In the genomic region with DNA sequence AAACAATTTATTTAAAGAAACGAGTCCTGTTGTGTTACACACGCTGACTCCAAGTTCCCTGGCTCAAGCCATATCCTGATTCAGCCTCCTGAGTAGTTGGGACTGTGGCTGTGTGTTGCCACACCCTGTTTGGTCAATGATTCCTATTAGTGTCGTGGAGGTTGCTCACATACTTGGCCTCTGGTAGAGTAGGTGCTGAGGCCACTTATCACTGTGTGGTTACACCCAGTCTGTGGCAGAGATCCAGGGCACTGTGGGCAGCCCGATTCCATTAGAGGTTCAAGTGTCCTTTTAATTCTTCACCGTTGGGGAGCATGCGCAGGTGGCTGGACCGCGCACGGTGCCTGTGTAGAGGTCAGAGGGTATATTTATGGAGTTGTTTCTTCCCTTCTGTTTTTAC, we compare ENCODE assay signal across 13 mouse cellular contexts. TPM values are rescaled to one million over a fixed set of nuclear protein-coding genes. Genes with fewer than 3 reads are reported as not detected.
A peak's percentile ranks its signal among the peaks of the same experiment; 100 is the strongest.
DNase-seq lines count a peak whose midpoint lies in the region; ATAC-seq and TF ChIP-seq lines count a peak whose summit lies in the region.
"Had no signal": no experiment of that assay in that cellular context is flagged by ENCODE, and none has a peak within 500 bp of the region (broad histone marks: within the 10 kb centered on the region; RNA-seq: fewer than 3 reads in every experiment).

No protein-coding gene starts in this region.

- peaks cover 17% of the 10 kb centered on the region for H3K4me1 ChIP-seq in heart, postnatal 0 days (ENCODE audit: control insufficient read depth, insufficient read depth)
- H3K4me1 ChIP-seq in lung, embryonic 14.5 days (ENCODE audit: insufficient read depth) = no peaks in the 10 kb centered on the region
- no peaks in the 10 kb centered on the region for H3K4me1 ChIP-seq in stomach, postnatal 0 days (replicated peaks; ENCODE audit: control insufficient read depth, insufficient read depth)
- no peaks in the 10 kb centered on the region for H3K4me1 ChIP-seq in hindbrain, embryonic 11.5 days (replicated peaks; ENCODE audit: control insufficient read depth, insufficient read depth, low read length)

- TF ChIP-seq CTCF in left cerebral cortex, adult 2 months (IDR thresholded peaks at IDR 0.05) = no peak
- no peak for TF ChIP-seq CTCF in heart, postnatal 0 days (IDR thresholded peaks at IDR 0.05; ENCODE audit: low read depth)
- TF ChIP-seq CTCF in lung, embryonic 14.5 days (IDR thresholded peaks at IDR 0.05; ENCODE audit: low read depth) = no peak
- no peak for TF ChIP-seq CTCF in stomach, postnatal 0 days (IDR thresholded peaks at IDR 0.05; ENCODE audit: low read depth)

- H3K4me3 ChIP-seq in left cerebral cortex, adult 2 months = no peak overlapping the region
- no peak overlapping the region for H3K4me3 ChIP-seq in heart, postnatal 0 days (ENCODE audit: low read depth, low read length)
- no peak overlapping the region for H3K4me3 ChIP-seq in lung, embryonic 14.5 days (ENCODE audit: low read depth, low read length)
- no peak overlapping the region for H3K4me3 ChIP-seq in stomach, postnatal 0 days (ENCODE audit: low read depth, low read length)
- no peak overlapping the region for H3K4me3 ChIP-seq in hindbrain, embryonic 11.5 days (ENCODE audit: low read depth, low read length)
- H3K4me3 ChIP-seq: limb, embryonic 15.5 days had no signal

- no peak overlapping the region for H3K4me2 ChIP-seq in heart, postnatal 0 days (ENCODE audit: low read depth, low read length)
- H3K4me2 ChIP-seq in lung, embryonic 14.5 days = no peak overlapping the region
- no peak overlapping the region for H3K4me2 ChIP-seq in stomach, postnatal 0 days (replicated peaks; ENCODE audit: low read depth)
- no peak overlapping the region for H3K4me2 ChIP-seq in hindbrain, embryonic 11.5 days (replicated peaks; ENCODE audit: low read depth, low read length)
- H3K4me2 ChIP-seq: limb, embryonic 15.5 days had no signal

- intact Hi-C loops in left cerebral cortex, adult 2 months (cut with DNase I) = no loop called here
- intact Hi-C loops in left cerebral cortex, postnatal 14 days (cut with DNase I) = no loop called here

- no peaks in the 10 kb centered on the region for H3K9me3 ChIP-seq in heart, postnatal 0 days (replicated peaks; ENCODE audit: control insufficient read depth, low read length)
- H3K9me3 ChIP-seq in lung, embryonic 14.5 days (ENCODE audit: low read depth, low read length) = no peaks in the 10 kb centered on the region
- H3K9me3 ChIP-seq in stomach, postnatal 0 days (ENCODE audit: control insufficient read depth, low read length) = no peaks in the 10 kb centered on the region
- H3K9me3 ChIP-seq in hindbrain, embryonic 11.5 days (ENCODE audit: control insufficient read depth, low read length) = no peaks in the 10 kb centered on the region
- H3K9me3 ChIP-seq: G1E; limb, embryonic 15.5 days had no signal

- peaks cover 10% of the 10 kb centered on the region; the same call in 1 of the 2 replicates for H3K36me3 ChIP-seq in heart, postnatal 0 days (replicated peaks; ENCODE audit: control insufficient read depth, insufficient read depth, low read length)
- H3K36me3 ChIP-seq in lung, embryonic 14.5 days (ENCODE audit: insufficient read depth) = peaks cover 28% of the 10 kb centered on the region; the same call in 1 of the 2 replicates
- peaks cover 4% of the 10 kb centered on the region; the same call in 1 of the 2 replicates for H3K36me3 ChIP-seq in stomach, postnatal 0 days (ENCODE audit: control insufficient read depth, insufficient read depth, low read length)
- H3K36me3 ChIP-seq in hindbrain, embryonic 11.5 days (ENCODE audit: control insufficient read depth, insufficient read depth, low read length) = no peaks in the 10 kb centered on the region

- H3K27me3 ChIP-seq in heart, postnatal 0 days (ENCODE audit: control insufficient read depth, insufficient read depth, low read length) = no peaks in the 10 kb centered on the region
- H3K27me3 ChIP-seq in lung, embryonic 14.5 days (ENCODE audit: insufficient read depth, low read length) = no peaks in the 10 kb centered on the region
- H3K27me3 ChIP-seq in stomach, postnatal 0 days (ENCODE audit: control insufficient read depth, insufficient read depth, low read length) = no peaks in the 10 kb centered on the region
- no peaks in the 10 kb centered on the region for H3K27me3 ChIP-seq in hindbrain, embryonic 11.5 days (ENCODE audit: control insufficient read depth, insufficient read depth, low read length)
- H3K27me3 ChIP-seq: limb, embryonic 15.5 days had no signal

- peak; percentile 73 for ATAC-seq in heart, postnatal 0 days (ENCODE audit: insufficient read depth, low read depth)
- no peak for ATAC-seq in lung, embryonic 14.5 days (ENCODE audit: insufficient read depth)
- peak; percentile 91 for ATAC-seq in stomach, postnatal 0 days (ENCODE audit: low FRiP score, low TSS enrichment)
- no peak for ATAC-seq in hindbrain, embryonic 11.5 days (ENCODE audit: low FRiP score)
- ATAC-seq: forebrain, embryonic 14.5 days had no signal

- H3K9ac ChIP-seq in heart, postnatal 0 days (replicated peaks; ENCODE audit: low read depth, low read length) = no peak overlapping the region
- no peak overlapping the region for H3K9ac ChIP-seq in lung, embryonic 14.5 days
- H3K9ac ChIP-seq in stomach, postnatal 0 days (ENCODE audit: low read length) = no peak overlapping the region
- no peak overlapping the region for H3K9ac ChIP-seq in hindbrain, embryonic 11.5 days (ENCODE audit: low read depth, low read length)
- H3K9ac ChIP-seq: limb, embryonic 15.5 days had no signal

- H3K27ac ChIP-seq in left cerebral cortex, adult 2 months = peak overlapping the region; percentile 95
- peak overlapping the region; percentile 49 for H3K27ac ChIP-seq in heart, postnatal 0 days (ENCODE audit: low read depth)
- H3K27ac ChIP-seq in lung, embryonic 14.5 days (ENCODE audit: low read depth) = no peak overlapping the region
- H3K27ac ChIP-seq in stomach, postnatal 0 days (replicated peaks) = peak overlapping the region; percentile 30; the same call in 1 of the 2 replicates
- no peak overlapping the region for H3K27ac ChIP-seq in hindbrain, embryonic 11.5 days (ENCODE audit: low read depth, low read length)
- H3K27ac ChIP-seq: limb, embryonic 15.5 days had no signal

- WGBS in heart, postnatal 0 days = 47% methylated on average over 9 of the region's 9 CpGs
- WGBS in lung, embryonic 14.5 days = 74% methylated on average over 9 of the region's 9 CpGs
- 61% methylated on average over 9 of the region's 9 CpGs for WGBS in stomach, postnatal 0 days
- WGBS in hindbrain, embryonic 11.5 days = 96% methylated on average over 9 of the region's 9 CpGs

- no peak for TF ChIP-seq EP300 in heart, postnatal 0 days (IDR thresholded peaks at IDR 0.05; ENCODE audit: low read depth)
- no peak for TF ChIP-seq EP300 in stomach, postnatal 0 days (optimal IDR thresholded peaks at IDR 0.05)

- DNase-seq in left cerebral cortex, adult 2 months (ENCODE audit: extremely low spot score in 1 of 2, low spot score in 2 of 2) = no peak
- no peak for DNase-seq in left cerebral cortex, postnatal 14 days (ENCODE audit: low spot score in 2 of 2)
- peak; percentile 47 for DNase-seq in heart, postnatal 0 days (ENCODE audit: low spot score)
- DNase-seq in lung, embryonic 14.5 days = peak; percentile 14
- DNase-seq in stomach, postnatal 0 days (ENCODE audit: low spot score) = peak; percentile 90
- DNase-seq in hindbrain, embryonic 11.5 days (ENCODE audit: low spot score) = no peak
- DNase-seq in adrenal gland, postnatal 14 days = no peak
- DNase-seq: kidney, postnatal 4 days; right cerebral cortex, postnatal 4 days; thymus, postnatal 14 days had no signal

RNA-seq across cellular contexts. Expression of gene Wipf2, which starts 10.5 kb away (rescaled TPM):
- 10 to 100 TPM; 72.7 to 73.9 TPM for total RNA-seq in left cerebral cortex, adult 2 months (2021)
- 10 to 100 TPM; 45.5 to 45.9 TPM for total RNA-seq in left cerebral cortex, postnatal 14 days (2021)
- 3.4 and 6.2 TPM in 2 replicates for total RNA-seq in heart, postnatal 0 days (2014; rRNA removed; ENCODE audit: low replicate concordance)
- polyA plus RNA-seq in heart, postnatal 0 days (2015; fragmentation: Nextera tagmentation; extraction: Ambion mirVana) = 1.5 and 1.8 TPM in 2 replicates
- 4.7 and 5.7 TPM in 2 replicates for polyA plus RNA-seq in lung, embryonic 14.5 days (2014; fragmentation: Nextera tagmentation; extraction: Ambion mirVana)
- polyA plus RNA-seq in stomach, postnatal 0 days (2015; fragmentation: Nextera tagmentation; extraction: Ambion mirVana) = 4.9 and 5.3 TPM in 2 replicates
- 5.1 and 5.4 TPM in 2 replicates for polyA plus RNA-seq in hindbrain, embryonic 11.5 days (2014; fragmentation: Nextera tagmentation; extraction: Ambion mirVana)
- total RNA-seq in adrenal gland, postnatal 14 days (2021) = 16.6 and 21.3 TPM in 2 replicates

RNA-seq across cellular contexts. Expression of gene Cdc6, which starts 33.7 kb away (rescaled TPM):
- under 1 TPM; 0.35 to 0.36 TPM for total RNA-seq in left cerebral cortex, adult 2 months (2021)
- under 1 TPM; 0.47 to 0.57 TPM for total RNA-seq in left cerebral cortex, postnatal 14 days (2021)
- total RNA-seq in heart, postnatal 0 days (2014; rRNA removed; ENCODE audit: low replicate concordance) = 1.4 and 2.2 TPM in 2 replicates
- polyA plus RNA-seq in heart, postnatal 0 days (2015; fragmentation: Nextera tagmentation; extraction: Ambion mirVana) = 4.2 and 4.5 TPM in 2 replicates
- polyA plus RNA-seq in lung, embryonic 14.5 days (2014; fragmentation: Nextera tagmentation; extraction: Ambion mirVana) = 47.0 and 48.1 TPM in 2 replicates
- polyA plus RNA-seq in stomach, postnatal 0 days (2015; fragmentation: Nextera tagmentation; extraction: Ambion mirVana) = 6.6 and 7.0 TPM in 2 replicates
- 33.1 and 39.0 TPM in 2 replicates for polyA plus RNA-seq in hindbrain, embryonic 11.5 days (2014; fragmentation: Nextera tagmentation; extraction: Ambion mirVana)
- 3.5 and 5.8 TPM in 2 replicates for total RNA-seq in adrenal gland, postnatal 14 days (2021)

RNA-seq across cellular contexts. Expression of gene Rapgefl1, which starts 37.3 kb away (rescaled TPM):
- 100 to 1,000 TPM; 144 to 153 TPM for total RNA-seq in left cerebral cortex, adult 2 months (2021)
- 100 to 1,000 TPM; 141 to 143 TPM for total RNA-seq in left cerebral cortex, postnatal 14 days (2021)
- 0.77 and 0.80 TPM in 2 replicates for total RNA-seq in heart, postnatal 0 days (2014; rRNA removed; ENCODE audit: low replicate concordance)
- 0.41 and 0.55 TPM in 2 replicates for polyA plus RNA-seq in heart, postnatal 0 days (2015; fragmentation: Nextera tagmentation; extraction: Ambion mirVana)
- polyA plus RNA-seq in lung, embryonic 14.5 days (2014; fragmentation: Nextera tagmentation; extraction: Ambion mirVana) = 1.5 and 2.1 TPM in 2 replicates
- polyA plus RNA-seq in stomach, postnatal 0 days (2015; fragmentation: Nextera tagmentation; extraction: Ambion mirVana) = 6.9 and 7.7 TPM in 2 replicates
- 2.0 and 2.2 TPM in 2 replicates for polyA plus RNA-seq in hindbrain, embryonic 11.5 days (2014; fragmentation: Nextera tagmentation; extraction: Ambion mirVana)
- 0.79 and 0.93 TPM in 2 replicates for total RNA-seq in adrenal gland, postnatal 14 days (2021)

RNA-seq across cellular contexts. Expression of gene Rara, which starts 53.7 kb away (rescaled TPM):
- total RNA-seq in left cerebral cortex, adult 2 months (2021) = 10 to 100 TPM; 14.0 to 18.7 TPM
- 10 to 100 TPM; 14.6 to 15.1 TPM for total RNA-seq in left cerebral cortex, postnatal 14 days (2021)
- total RNA-seq in heart, postnatal 0 days (2014; rRNA removed; ENCODE audit: low replicate concordance) = 24.0 and 36.2 TPM in 2 replicates
- polyA plus RNA-seq in heart, postnatal 0 days (2015; fragmentation: Nextera tagmentation; extraction: Ambion mirVana) = 14.7 and 15.8 TPM in 2 replicates
- 43.2 and 45.3 TPM in 2 replicates for polyA plus RNA-seq in lung, embryonic 14.5 days (2014; fragmentation: Nextera tagmentation; extraction: Ambion mirVana)
- polyA plus RNA-seq in stomach, postnatal 0 days (2015; fragmentation: Nextera tagmentation; extraction: Ambion mirVana) = 20.1 and 25.9 TPM in 2 replicates
- polyA plus RNA-seq in hindbrain, embryonic 11.5 days (2014; fragmentation: Nextera tagmentation; extraction: Ambion mirVana) = 48.3 and 51.2 TPM in 2 replicates
- 24.5 and 29.3 TPM in 2 replicates for total RNA-seq in adrenal gland, postnatal 14 days (2021)

Comparison
In these comparisons a context has a peak if more than half of its experiments do, and no peak if none do; other contexts are left out.
1. DNase-seq: peak in heart, postnatal 0 days (single experiment), lung, embryonic 14.5 days (single experiment) and stomach, postnatal 0 days (single experiment); none in left cerebral cortex, adult 2 months (0 of 2), left cerebral cortex, postnatal 14 days (0 of 2), hindbrain, embryonic 11.5 days (single experiment) and adrenal gland, postnatal 14 days (single experiment).
2. H3K27ac ChIP-seq: peak in left cerebral cortex, adult 2 months (single experiment), heart, postnatal 0 days (single experiment) and stomach, postnatal 0 days (single experiment); none in lung, embryonic 14.5 days (single experiment) and hindbrain, embryonic 11.5 days (single experiment).
3. ATAC-seq: peak in heart, postnatal 0 days (single experiment) and stomach, postnatal 0 days (single experiment); none in lung, embryonic 14.5 days (single experiment) and hindbrain, embryonic 11.5 days (single experiment).
4. RNA of gene Rapgefl1, which starts 37.3 kb away (total RNA-seq): 144 to 153 TPM in left cerebral cortex, adult 2 months and 141 to 143 TPM in left cerebral cortex, postnatal 14 days; 0.79 to 0.93 TPM in adrenal gland, postnatal 14 days and 0.77 to 0.80 TPM in heart, postnatal 0 days; every median in the first group is over 10 times any median in the second.